Mouse (Mus musculus) MEL (cell line): ENCODE data around the gene Fam169b.

Experiments used
- CTCF ChIP-seq, 3 experiments: IDR thresholded peaks in 2 of 3; conservative IDR thresholded peaks in 1 of 3; 2 replicates each; pipeline ENCODE4 v1.5.1; 2011 to 2012; ENCODE audit warnings: low read length in 3 of 3, low read depth in 2 of 3, mild to moderate bottlenecking in 2 of 3, improper control_type of control experiment in 1 of 3, inconsistent platforms in 1 of 3, mixed read lengths in 1 of 3, moderate library complexity in 1 of 3; ENCODE audit not compliant: control insufficient read depth in 1 of 3, insufficient read depth in 1 of 3, poor library complexity in 1 of 3, severe bottlenecking in 1 of 3
- GATA1 ChIP-seq: IDR thresholded peaks from 2 replicates; pipeline ENCODE4 v1.6.1; 2011; ENCODE audit warnings: low read depth, low read length, improper control_type of control experiment
- MAX ChIP-seq: IDR thresholded peaks from 2 replicates; pipeline ENCODE4 v1.6.1; 2011; ENCODE audit warnings: low read length, improper control_type of control experiment
- MAZ ChIP-seq: IDR thresholded peaks from 2 replicates; pipeline ENCODE4 v1.6.1; 2012; ENCODE audit warnings: low read depth, mild to moderate bottlenecking, inconsistent platforms, low read length, improper control_type of control experiment
- MYC ChIP-seq: IDR thresholded peaks from 2 replicates; pipeline ENCODE4 v1.6.1; 2011; ENCODE audit warnings: low read depth, mild to moderate bottlenecking, low read length, improper control_type of control experiment, moderate library complexity
- POLR2A ChIP-seq, 2 experiments: IDR thresholded peaks; 2 replicates each; pipeline ENCODE4 v1.6.1; 2011 to 2012; ENCODE audit warnings: low read length in 2 of 2, mild to moderate bottlenecking in 2 of 2, control low read depth in 1 of 2, improper control_type of control experiment in 1 of 2, low read depth in 1 of 2, moderate library complexity in 1 of 2; ENCODE audit not compliant: control insufficient read depth in 1 of 2, insufficient read depth in 1 of 2, poor library complexity in 1 of 2
- POLR2AphosphoS2 ChIP-seq: IDR thresholded peaks from 2 replicates; pipeline ENCODE4 v1.6.1; 2011; ENCODE audit warnings: low read length, improper control_type of control experiment
- POLR2AphosphoS5 ChIP-seq: IDR thresholded peaks from 2 replicates; pipeline ENCODE4 v1.6.1; 2012; ENCODE audit warnings: low read depth, borderline replicate concordance, mild to moderate bottlenecking, inconsistent platforms, low read length, moderate library complexity, mixed read lengths
- USF1 ChIP-seq: IDR thresholded peaks from 2 replicates; pipeline ENCODE4 v1.6.1; 2014; ENCODE audit warnings: low read depth, mild to moderate bottlenecking, inconsistent platforms, low read length, improper control_type of control experiment, moderate library complexity
- ZKSCAN1 ChIP-seq: IDR thresholded peaks from 2 replicates; pipeline ENCODE4 v1.6.1; 2012; ENCODE audit warnings: low read depth, mild to moderate bottlenecking, inconsistent platforms, low read length, improper control_type of control experiment, moderate library complexity
- ZMIZ1 ChIP-seq: IDR thresholded peaks from 2 replicates; pipeline ENCODE4 v1.6.1; 2012; ENCODE audit warnings: low read depth, mild to moderate bottlenecking, inconsistent platforms, low read length, improper control_type of control experiment, moderate library complexity

GRCm38 (mm10) chr7:68224006-68224405 is 49.6 kb upstream of the Fam169b start:
- no peak for TF ChIP-seq CTCF (IDR thresholded peaks at IDR 0.05 in 2 of 3, conservative IDR thresholded peaks at IDR 0.05 in 1 of 3; ENCODE audit: control insufficient read depth in 1 of 3, insufficient read depth in 1 of 3, low read depth in 2 of 3, low read length in 3 of 3, poor library complexity in 1 of 3, severe bottlenecking in 1 of 3)
- TF ChIP-seq ZMIZ1: no peak
- no peak for TF ChIP-seq ZKSCAN1
- no peak for TF ChIP-seq POLR2A (IDR thresholded peaks at IDR 0.05; ENCODE audit: control insufficient read depth in 1 of 2, insufficient read depth in 1 of 2, low read depth in 1 of 2, low read length in 2 of 2, poor library complexity in 1 of 2)
- no peak for TF ChIP-seq MYC
- TF ChIP-seq POLR2AphosphoS2: no peak
- no peak for TF ChIP-seq POLR2AphosphoS5
- TF ChIP-seq MAZ: no peak
- no peak for TF ChIP-seq USF1
- TF ChIP-seq GATA1: no peak
- TF ChIP-seq MAX: no peak
